Mouse (Mus musculus) kidney, adult 11 months (tissue): ENCODE measurements around the gene Hyal6.

ENCODE experiments used
- DNase-seq: peaks from one replicate; pipeline ENCODE4 v3.0.0; 2022

Hyal6 gene

GRCm38 (mm10) chr6:24732945-24733344, at the start of gene Hyal6:
Gene Hyal6 (plus strand): TSS chr6:24733245.
- no peak for DNase-seq

DNA sequence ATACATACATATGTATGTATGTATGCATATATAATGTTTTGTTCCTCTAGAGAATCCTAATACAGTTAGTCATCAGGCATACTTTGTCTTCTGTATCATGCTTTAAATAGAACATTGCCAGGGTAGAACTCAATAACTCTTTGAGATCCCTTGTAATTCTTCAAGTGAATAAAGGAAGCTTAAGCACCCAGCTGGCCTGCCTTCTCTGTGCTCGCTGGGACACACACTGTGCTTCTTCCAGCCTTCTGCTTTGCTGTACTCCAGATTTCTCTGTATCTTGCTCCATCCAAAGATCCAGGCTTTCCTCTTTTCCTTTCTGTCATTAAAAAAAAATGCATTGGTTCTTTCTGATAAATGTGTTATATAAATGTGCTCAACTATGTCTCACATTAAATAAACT, 45.2 kb upstream of the Hyal6 start:
- no peak for DNase-seq

DNA sequence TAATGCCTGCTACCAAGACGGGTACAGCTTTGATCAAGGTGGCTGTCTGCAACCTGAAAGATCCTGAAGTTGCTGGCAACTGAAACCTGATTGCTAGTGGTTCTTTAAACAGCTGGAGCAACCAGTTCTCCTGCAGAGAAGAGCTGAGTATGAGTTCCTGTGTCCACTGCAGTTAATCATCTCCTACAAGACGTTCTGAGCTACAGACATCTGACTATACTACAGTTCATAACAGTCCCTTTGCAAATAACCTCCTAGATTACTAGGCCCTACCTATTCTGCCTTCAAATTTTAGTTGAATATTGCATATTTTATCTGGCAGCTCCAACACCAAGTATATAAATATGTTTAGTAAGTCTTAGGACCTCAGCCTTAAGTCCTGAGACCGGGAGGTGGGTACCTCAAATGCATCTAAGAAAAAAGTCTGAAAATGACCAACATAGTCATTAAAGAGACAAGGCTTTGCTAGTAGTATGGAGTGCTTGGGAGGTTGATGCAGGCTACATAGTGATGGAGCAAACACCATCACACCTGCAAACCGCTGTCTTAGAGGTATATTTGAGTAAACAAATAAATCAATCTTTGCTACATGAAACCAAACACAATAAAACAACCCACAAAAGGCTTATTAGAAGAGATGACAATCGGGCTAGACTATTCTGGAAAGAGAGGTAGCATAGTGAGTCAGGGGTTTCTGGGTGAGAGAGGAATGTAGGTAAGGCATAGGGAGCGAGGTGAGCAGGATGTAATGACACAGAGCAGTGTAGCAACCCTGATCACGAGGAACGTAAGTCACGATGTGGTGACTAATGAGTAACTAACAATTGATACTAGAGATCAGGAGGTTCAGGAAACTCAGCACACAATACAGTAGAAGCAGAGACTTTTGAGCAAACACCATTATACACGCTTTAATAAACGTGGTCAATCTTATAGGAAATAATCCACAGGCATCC, 38.3 kb upstream of the Hyal6 start:
- DNase-seq, result no peak

DNA sequence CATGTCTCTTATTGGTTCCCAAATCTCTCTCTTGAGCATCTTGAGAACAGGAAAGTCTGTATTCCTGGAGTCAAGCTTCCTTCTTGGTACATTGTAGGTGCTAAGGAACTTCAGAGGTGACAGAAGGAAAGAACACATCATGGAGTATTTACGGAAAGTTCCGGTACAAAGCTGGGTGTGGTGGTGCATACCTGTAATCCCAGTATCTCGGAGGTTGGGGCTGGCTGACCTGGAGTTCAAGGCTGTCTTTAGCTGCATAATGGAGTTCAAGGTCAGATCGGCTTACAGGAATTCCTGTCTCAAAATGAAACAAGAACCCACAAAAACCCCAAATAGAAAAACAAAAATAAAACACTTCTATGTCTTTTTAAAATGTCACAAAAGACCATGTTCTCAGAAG, 36.9 kb upstream of the Hyal6 start:
- no peak for DNase-seq

GRCm38 (mm10) chr6:24697216-24697615, 35.8 kb upstream of the Hyal6 start:
- DNase-seq, result no peak

DNA sequence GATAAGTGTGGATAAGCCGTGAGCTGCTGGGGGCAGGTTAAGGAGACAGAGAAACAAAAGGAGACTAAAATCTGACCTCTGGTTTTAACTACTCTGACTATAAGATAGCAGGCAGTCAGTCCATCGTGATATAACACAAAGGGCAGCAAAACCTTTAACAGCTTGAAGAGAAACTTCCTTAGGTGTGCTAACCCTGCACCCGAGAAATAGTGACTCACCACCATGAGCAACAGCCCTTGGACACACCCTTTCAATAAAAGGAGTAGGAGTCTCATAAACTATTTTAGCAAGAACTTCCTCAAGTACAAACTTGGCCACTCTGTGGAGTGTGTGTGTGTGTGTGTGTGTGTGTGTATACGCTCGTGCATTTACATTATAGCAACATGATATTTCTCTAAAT, 26.0 kb upstream of the Hyal6 start:
- no peak for DNase-seq

DNA sequence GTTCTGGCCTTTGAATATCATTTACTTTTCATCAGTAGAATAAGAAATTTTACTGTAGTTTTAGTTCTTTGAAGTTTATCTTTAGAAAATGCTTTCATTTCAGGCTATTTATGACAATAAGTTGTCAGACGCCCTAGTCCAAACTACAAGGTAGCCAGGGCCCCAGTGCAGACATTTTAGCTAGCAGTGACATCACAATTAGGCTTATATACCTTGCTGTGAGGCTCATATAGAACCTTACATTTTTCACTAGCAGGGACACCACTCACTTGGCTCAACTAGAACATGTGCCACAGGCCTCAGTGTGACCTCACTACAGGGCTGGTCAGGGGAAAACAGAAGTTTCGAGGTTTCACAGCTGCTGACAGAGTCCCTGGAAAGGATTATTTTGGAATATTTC, 25.5 kb upstream of the Hyal6 start:
- DNase-seq, result no peak

DNA sequence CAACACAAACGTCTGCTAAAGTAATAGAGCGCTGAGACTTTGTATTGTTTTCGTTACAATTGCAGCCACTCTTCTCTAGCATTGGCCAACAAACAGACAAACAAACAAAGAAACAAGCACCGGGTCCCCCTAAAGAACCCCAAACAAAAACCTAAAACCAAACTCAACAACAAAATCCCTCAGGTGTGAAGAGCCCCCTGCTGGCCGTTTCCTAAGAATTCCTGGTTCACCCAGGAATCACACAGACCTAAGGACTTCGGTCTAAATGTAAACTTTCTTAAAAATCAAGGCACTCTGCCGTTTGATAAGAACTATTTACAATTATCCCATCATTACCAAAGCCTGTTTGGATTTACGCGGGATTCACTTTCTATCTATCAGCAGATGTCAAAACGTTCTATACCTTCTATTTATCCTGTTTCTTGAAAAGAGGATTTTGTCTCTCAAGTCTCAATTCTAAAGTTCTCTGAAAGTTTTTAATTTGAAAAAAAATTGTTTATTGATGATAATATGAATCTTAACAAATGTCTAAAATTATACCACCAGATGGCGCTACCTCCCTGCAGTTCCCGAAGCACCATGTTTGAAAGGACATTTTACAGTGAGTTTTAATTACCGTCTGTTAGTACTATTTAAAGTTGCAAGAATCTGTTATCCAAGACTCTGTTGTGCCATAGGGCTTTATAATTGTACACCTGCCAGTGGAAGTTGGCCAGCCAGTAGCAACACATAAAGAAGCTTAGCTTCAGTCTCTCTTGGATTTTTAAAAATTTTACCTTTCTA, 11.5 kb upstream of the Hyal6 start:
- no peak for DNase-seq

- no peak for DNase-seq
Observed at GRCm38 (mm10) chr6:24728130-24728529, 4.9 kb upstream of the Hyal6 start.

DNA sequence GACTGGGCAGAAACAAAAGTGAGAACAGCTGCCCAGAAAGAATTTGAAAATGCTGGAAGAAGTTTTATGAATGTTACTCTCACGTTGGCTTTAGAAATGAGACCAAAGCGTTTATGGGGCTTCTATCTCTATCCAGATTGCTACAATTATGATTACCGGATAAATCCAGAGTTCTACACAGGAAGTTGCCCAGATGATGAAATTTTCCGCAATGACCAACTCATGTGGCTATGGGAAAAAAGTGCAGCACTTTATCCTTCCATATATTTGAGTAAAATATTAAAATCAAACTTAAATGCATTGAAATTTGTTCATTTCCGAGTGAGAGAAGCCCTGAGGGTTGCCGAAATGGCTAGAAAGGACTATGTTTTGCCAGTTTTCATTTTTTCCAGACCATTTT, 1.5 kb downstream of the Hyal6 start:
- DNase-seq, result no peak

DNA sequence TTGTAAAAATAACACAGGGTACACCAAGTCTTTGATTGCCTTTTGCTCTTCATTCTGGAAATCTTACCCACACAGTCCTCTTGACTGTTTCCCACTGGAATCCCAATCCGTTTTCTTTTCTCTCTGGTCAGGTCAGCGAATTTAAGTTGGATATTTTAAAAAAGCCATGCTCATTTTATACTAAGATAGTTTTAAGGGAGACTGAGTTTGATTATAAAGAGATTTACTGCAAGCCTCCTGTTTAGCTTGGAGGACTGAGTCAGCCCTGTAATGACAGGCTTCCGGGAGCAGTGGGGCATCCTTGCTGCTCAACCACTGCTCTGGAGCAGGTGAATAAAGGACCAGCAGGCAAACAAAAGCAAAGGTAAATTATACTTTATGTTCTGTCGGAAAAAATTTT, 15.0 kb downstream of the Hyal6 start, which contains the start of gene Hyal4:
Gene Hyal4 (plus strand): TSS at position 301 of the 400 bp plus-strand sequence.
- no peak for DNase-seq

DNA sequence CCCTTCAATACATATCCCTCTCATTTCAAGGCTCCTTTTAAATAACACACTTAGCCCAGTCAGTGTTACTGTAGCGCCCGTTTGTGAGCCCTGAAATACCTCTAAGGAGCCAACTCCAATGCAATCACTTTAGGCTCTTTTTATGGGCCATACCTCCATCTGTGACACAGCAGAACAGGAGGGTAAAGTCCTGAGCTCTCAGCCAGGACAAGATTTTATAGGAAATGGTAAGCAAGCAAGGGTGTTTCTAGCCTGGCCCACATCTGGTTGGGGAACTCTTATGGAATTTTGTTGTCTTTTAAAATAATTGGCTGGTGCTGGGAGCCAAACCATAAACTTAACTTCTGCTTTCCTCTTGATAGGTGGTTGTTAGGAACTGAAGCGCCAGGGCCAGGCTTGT, 26.2 kb downstream of the Hyal6 start:
- DNase-seq, result no peak

DNA sequence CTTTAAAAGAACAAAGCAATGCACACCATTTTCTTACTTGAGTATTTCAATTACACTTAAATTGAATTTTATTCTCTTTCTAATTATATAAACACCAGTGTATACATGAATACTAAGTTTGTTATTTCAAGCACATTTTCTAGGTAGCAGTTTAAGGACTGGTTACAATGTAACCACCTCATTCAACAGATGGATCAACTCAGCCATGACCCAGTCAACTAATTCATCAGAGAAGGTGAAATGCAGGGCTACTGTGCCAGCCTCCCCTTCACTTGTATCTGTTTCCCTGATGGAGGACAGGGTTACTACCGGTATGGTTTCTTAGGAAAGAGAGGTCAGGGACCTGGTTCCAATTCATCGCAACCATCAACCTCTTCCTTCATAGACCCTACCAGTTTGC, 33.2 kb downstream of the Hyal6 start:
- DNase-seq, result no peak

- DNase-seq, result no peak
Observed at GRCm38 (mm10) chr6:24779182-24779581, 46.1 kb downstream of the Hyal6 start.

DNA sequence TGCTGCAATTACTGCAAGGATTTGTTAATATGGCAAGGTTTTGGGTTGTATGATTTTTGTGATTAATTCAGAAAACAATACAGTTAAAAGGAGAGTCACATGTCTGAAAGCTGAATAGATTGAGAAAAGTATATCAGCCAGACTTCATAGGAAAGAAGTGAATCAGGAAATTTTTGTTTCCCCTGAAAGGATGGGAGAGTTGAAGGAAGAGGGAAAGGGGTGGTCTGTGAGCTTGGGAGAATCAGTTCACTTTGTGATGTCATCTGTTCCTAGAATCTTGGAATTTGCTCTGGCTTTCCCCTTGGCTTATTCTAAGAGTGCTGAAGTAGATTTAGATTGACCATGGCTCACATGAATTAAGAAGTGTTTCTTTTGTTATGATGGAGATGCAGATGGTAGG, 57.8 kb downstream of the Hyal6 start, which contains the start of gene Spam1:
Gene Spam1 (plus strand): TSS at position 301 of the 400 bp plus-strand sequence.
- DNase-seq, result no peak
